Mouse (Mus musculus): Measurements from ENCODE around the gene Gba2.

DNA sequence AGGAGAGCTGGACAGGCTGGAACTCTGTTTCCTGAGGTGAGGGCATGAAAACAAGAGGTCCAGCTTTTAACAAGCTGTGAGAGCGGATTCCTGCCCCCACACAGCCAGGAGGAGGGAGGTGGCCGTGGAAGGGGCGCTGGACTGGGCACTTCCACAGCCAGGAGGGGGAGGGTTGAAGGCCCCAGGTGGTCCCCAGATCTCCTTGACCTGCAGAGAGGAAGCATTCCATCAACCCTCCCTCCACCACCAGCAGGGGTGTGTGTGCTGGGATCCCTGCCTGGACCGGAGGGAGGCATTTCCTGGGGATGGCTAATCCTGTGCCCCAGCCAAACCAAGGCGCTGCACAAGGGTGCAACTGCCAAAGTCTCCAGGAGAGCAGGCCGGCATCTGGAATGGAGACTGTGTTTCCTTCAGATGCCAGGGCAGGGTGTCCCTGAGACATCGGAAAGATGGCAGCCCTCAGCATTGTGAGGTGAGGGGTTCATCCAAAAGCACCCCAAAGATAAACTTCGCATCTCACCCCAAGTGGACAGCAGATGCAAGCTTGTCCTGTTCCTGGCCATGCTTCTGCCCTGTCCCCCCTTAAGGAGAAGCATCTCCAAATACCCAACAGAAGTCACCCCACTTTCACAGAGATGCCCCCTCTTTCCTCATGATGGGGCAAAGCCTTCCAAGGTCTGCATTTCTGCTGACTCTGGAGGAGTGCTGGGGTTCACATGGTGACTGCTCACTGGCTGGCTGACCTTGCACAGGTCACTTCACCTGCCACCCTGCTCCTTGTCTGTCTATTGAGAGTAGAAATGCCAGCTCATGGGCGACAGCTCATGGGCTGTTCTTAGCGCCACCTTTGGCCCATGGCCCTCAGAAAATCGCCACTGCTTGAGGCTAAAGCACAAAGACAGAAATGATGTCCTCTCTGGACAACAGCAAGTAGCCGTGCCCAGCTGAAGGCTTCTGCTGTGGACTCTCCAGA lies 6.1 kb upstream of the Gba2 start, which contains the start of gene Msmp:
- TF ChIP-seq CTCF (IDR thresholded peaks at IDR 0.05; ENCODE audit: borderline replicate concordance, insufficient read depth, low read depth, low read length) (no peak), POLR2A (IDR thresholded peaks at IDR 0.05; ENCODE audit: borderline replicate concordance, insufficient read depth, low read length) (no peak)

Measured in cerebellum, adult 2 months (tissue).